Mouse (Mus musculus): Measurements from ENCODE around the gene 4933425L06Rik.
A peak's percentile ranks its signal among the peaks of the same experiment; 100 is the strongest.

Gene 4933425L06Rik

GRCm38 (mm10) chr13:105081862-105082261, at the start of gene 4933425L06Rik:
Gene 4933425L06Rik (plus strand): TSS chr13:105082122.
- DNase-seq, result no peak

- no peak for DNase-seq
These were observed 44.1 kb upstream of the 4933425L06Rik start for GRCm38 (mm10) chr13:105037816-105038215.

GRCm38 (mm10) chr13:105038334-105038733, 43.6 kb upstream of the 4933425L06Rik start:
- DNase-seq, result no peak

DNA sequence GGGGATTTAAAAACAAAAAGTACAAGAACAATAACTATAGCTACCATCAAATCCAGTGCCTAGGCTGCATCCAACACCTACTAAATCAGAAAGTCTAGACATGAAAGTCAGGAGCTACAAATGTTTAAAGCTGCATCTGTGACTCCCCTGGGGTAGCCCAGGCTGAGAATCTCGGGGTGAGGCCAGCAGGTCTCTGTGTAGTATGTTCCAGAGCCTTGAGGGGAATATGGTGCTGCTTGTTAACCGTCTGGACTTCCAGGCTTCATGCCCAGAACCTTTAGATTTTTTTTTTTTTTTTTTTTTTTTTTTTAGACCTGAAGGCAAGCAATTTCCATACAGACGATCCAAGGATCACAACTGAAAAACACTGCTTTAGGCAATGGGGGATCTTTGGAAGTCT, 38.0 kb upstream of the 4933425L06Rik start:
- no peak for DNase-seq

- DNase-seq, result no peak
These were observed 34.5 kb upstream of the 4933425L06Rik start for GRCm38 (mm10) chr13:105047377-105047776.

DNA sequence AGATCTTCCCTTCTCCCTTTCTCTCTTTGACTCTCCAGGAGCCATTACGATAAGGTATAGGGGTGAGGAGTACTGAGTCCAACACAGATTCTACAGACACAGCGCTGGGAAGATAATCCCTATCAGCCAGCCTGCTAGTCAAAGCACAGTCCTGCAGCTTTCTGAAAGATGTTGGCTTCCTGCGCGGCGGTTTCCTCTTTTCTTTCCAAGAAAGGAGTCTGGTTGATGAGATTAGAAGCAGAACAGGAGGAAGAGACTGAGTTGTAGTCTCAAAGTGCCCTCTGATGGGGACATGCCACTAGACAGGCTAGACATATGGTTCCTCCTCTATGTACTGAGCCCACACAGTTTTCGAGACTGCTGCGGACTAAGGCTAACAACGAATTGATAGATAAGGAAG, 33.3 kb upstream of the 4933425L06Rik start:
- peak; percentile 14 to 19 for DNase-seq

DNA sequence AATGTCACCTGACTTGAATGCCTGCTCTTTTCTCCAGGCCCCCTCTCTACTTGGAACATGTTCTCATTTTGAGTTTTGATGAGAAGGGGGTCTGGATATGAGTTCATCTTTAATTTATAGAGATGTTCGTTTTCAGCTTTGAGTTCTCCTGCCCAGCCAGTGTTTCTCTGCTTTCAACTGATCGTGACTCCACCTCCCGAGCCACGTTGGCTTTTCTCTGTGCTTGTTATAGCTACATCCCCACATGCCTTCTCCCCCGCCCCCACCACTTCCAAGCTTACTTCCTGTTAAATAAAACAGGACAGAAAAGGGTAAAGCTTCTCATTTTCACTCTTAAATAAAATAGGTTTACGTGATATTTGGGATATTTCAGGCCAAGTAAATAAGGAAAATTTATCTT, 30.5 kb upstream of the 4933425L06Rik start:
- DNase-seq, result peak; percentile 25 to 36

DNA sequence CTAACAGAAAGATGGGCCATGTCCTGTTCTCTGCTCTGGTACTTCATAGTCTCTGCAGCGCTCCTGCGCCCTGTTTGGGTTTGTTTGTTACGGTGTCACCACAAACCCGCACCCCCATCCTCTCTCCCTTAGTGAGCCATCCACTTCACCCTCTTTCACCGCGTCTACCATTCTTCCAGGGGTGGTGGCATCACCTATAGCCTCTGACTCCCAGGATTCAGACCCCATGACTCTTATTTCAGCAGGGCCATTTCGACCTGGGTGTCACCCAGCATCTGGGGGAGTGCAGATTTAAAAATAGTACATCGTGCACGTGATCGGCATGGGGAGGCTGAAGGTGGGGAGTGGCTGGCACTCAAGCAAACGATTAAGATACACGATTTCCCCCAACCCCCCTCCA, 28.3 kb upstream of the 4933425L06Rik start:
- peak; percentile 9 to 31 for DNase-seq

- DNase-seq, result peak; percentile 71 to 78
These were observed 27.6 kb upstream of the 4933425L06Rik start, which contains the start of gene Rgs7bp for GRCm38 (mm10) chr13:105054181-105054940. Gene Rgs7bp (minus strand): TSS chr13:105054930.

DNA sequence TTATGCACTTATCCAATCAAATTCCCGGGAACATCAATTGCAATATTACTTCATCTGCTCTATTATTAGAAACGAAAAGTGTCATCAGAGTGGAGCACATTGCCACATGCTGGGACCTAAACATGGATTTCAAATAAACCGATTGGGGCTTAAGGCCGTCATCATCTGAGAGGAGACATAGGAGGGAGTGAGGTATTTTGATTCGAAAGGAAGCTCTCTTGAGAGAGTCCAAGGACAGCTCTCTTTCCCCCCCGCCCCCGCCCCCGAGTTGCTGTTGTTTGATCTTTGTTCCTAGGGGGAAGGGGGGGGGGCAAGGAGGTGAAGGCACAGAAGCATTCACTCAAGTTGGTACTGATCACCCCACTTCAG, 27.0 kb upstream of the 4933425L06Rik start:
- DNase-seq, result no peak

- DNase-seq, result peak in 1 of 2 experiments; percentile 22
These were observed 26.5 kb upstream of the 4933425L06Rik start for GRCm38 (mm10) chr13:105055374-105055773.

DNA sequence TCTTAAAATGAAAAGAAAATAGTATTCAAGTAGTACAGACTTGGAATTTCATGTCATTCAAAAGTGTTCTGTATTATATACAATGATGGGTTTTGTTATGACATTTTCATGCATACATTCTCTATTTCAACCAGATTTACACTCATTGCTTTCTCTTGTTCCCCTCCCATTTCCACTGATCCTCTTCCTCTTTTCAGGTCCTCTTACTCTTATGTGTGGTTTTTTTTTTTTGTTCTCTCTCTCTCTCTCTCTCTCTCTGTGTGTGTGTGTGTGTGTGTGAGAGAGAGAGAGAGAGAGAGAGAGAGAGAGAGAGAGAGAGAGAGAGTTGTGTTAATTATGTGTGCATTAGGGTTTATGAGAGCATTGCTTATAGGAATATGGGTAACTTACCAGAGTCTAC, 15.8 kb upstream of the 4933425L06Rik start:
- DNase-seq, result no peak

DNA sequence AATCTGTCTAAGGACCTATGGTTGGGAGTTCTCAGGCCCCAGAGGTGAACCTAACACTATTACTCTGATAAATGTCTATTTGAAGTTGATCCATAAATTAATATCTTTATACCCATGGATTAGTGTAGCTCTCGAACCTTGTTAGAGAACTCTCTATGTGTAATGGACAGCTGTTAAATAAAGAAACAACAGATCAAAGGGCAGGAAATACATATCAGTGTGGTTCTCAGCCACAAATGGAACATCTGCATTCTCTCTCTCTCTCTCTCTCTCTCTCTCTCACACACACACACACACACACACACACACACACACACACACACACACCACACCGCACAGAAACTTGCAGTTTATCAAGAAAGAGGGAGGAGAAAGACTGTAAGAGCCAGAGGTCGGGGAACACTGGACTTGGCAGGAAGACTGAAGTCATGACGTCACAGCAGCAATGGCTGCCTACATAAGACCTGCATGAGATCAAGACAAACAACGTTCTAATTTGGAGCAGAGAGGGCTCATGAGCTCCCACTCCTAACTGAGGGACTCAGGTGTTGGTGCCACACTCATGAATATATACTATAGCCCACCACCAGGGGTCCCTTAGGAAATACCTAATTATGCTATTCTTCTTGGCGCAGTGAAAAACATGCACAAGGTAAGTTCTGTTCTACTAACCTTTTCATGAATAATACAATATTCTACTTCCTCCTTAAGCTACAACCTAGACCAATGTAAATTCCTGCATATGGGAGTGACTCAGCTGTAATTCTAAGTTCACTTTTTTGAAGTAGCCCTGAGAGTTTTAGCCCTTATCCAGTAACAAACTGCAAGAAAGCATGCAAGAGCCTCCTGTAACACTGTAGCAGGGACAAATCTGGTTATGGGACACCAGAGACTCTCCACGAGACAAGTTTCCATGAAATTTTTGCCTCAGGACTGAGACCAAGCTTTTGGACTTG, 14.8 kb upstream of the 4933425L06Rik start:
- no peak for DNase-seq

GRCm38 (mm10) chr13:105089276-105089675, 7.4 kb downstream of the 4933425L06Rik start:
- DNase-seq, result no peak

GRCm38 (mm10) chr13:105096316-105096715, 14.4 kb downstream of the 4933425L06Rik start:
- no peak for DNase-seq

- no peak for DNase-seq
These were observed 18.8 kb downstream of the 4933425L06Rik start for GRCm38 (mm10) chr13:105100705-105101104.

- DNase-seq, result no peak
These were observed 22.5 kb downstream of the 4933425L06Rik start for GRCm38 (mm10) chr13:105104385-105104784.

DNA sequence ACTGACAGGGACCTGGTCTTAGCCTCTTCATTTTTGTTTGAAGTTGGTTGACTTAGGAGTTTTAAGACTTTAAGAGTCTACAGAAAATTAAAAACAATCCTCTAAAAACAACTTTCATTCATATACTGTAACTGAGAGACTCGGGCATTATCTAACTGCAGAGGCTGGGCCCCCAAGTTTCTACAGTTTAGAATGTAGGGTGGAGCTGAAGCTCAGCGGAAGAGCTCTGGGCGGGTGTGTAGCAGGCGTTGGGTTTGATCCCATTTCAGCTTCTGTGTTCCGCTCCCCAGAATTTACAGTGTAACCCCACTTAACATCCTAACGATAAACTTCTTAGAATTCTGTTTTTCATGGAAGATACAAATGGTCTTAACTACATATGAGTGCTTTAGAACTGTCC, 29.7 kb downstream of the 4933425L06Rik start:
- DNase-seq, result no peak

GRCm38 (mm10) chr13:105121617-105122016, 39.7 kb downstream of the 4933425L06Rik start:
- no peak for DNase-seq

GRCm38 (mm10) chr13:105122092-105122491, 40.2 kb downstream of the 4933425L06Rik start:
- no peak for DNase-seq

DNA sequence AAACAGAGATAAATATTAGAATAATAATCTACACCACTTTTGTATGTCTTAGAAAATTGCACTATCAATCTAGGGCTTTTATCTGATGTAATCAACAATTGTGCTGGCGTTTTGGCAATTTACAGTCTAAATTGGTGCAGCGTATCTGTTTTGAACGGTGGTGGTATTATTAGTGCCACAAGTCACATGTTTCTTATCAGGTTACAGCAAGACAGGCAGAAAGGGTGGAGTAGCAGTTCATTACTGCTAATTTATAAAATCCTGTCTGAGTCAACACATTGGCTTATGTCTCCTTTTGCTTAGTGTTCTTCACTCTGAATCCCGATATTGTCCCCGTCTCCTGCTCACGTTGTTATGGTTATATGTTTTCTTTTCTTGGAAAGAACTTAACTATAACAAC, 48.2 kb downstream of the 4933425L06Rik start:
- no peak for DNase-seq

GRCm38 (mm10) chr13:105132370-105132769, 50.4 kb downstream of the 4933425L06Rik start:
- peak; percentile 8 to 9 for DNase-seq

DNA sequence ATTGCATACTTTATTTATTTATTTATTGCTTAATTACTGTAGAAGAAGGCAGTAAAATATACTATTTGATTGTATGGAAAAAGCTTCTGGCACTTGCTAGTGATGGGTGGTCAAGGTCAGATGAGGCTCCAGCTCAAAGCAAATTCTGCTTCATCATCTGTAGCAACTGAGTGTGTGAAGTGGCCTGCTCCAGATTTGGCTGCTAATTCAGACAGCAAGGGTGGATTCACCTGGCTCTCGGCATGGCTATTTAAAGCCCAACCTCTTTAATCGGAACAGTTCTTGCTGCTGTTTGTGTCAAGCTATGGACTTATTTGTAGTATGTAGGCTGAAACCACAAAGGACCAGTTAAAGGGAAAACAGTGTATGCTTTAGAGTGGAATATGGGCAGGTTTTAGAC, 50.9 kb downstream of the 4933425L06Rik start:
- DNase-seq, result no peak

DNA sequence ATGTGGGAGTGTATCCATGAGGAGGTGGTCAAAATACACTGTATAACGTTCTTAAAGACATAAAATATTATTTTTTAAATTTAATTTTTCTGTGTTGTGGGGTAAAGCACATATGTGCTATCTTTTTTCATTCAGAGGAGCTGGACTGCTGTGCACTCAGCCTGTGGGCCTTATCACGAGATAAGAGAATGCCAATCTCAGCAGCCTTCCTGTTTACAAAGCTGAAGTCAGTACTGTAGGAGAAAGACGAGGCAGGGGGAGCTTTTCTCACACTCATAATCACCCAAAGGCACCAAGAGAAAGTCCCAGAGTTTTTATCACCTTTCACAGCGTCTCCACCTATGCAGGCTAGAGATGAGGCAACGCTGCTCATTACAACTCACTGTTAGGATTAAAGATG, 52.5 kb downstream of the 4933425L06Rik start:
- DNase-seq, result no peak

All from kidney, postnatal 4 days (tissue).